Mouse (Mus musculus) megakaryocyte, embryonic 14.5 days (primary cell): ENCODE measurements around the gene Lpar6. TPM values are rescaled to one million over a fixed set of nuclear protein-coding genes. Genes with fewer than 3 reads are reported as not detected.

ENCODE experiments used
- H3K27me3 ChIP-seq: replicated peaks from 2 replicates; pipeline ENCODE3; 2012; ENCODE audit warnings: inconsistent platforms
- H3K36me3 ChIP-seq: replicated peaks from 2 replicates; pipeline ENCODE3; 2012; ENCODE audit warnings: low read length, inconsistent platforms, mixed read lengths
- H3K4me1 ChIP-seq: 2 replicates; pipeline ENCODE4 v1.6.1; 2012; ENCODE audit warnings: inconsistent platforms
- H3K4me3 ChIP-seq: replicated peaks from 2 replicates; pipeline ENCODE3; 2012; ENCODE audit warnings: moderate library complexity, mild to moderate bottlenecking, inconsistent platforms
- H3K9me3 ChIP-seq: 2 replicates; pipeline ENCODE4 v1.6.1; 2012; ENCODE audit warnings: inconsistent platforms
- FLI1 ChIP-seq: IDR thresholded peaks from 2 replicates; pipeline ENCODE4 v1.6.1; 2012; ENCODE audit warnings: low read length, inconsistent platforms, mixed read lengths
- GATA1 ChIP-seq: IDR thresholded peaks from 3 replicates; pipeline ENCODE4 v1.6.1; 2012; ENCODE audit warnings: mixed read lengths, low read length, inconsistent platforms, borderline replicate concordance
- polyA plus RNA-seq: library from polyadenylated mRNA; stranded (reverse); fragments of >175 nt; gene quantifications from 2 replicates; pipeline ENCODE4 v1.2.3, GENCODE M21; 2012; ENCODE audit warnings: low replicate concordance; ENCODE audit not compliant: insufficient read depth

Lpar6 gene
- polyA plus RNA-seq, 1 experiment = 0.41 TPM

DNA sequence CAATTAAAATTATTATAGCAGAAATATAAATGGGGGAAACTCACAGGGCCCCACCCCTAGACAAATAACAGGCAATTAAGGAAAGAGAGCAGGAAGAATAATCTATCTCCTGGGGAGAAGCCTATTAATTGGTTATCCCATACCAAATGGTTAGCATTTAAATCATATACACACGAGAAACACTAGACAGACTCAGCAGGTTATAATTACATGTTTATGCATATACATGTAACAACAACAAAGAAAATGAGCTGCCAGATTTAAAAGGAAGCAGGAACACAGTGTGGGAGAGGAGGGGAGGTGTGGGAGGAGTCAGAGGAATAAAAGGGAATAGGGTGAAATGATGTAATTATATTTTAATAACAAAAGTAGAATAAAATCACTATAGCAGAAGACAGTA is 54.7 kb downstream of the Lpar6 start:
- H3K9me3 ChIP-seq = no peaks in the 10 kb centered on the region
- no peak overlapping the region for H3K4me3 ChIP-seq
- peaks cover 95% of the 10 kb centered on the region for H3K36me3 ChIP-seq
- H3K4me1 ChIP-seq = peaks cover 37% of the 10 kb centered on the region
- TF ChIP-seq GATA1 = no peak
- no peak for TF ChIP-seq FLI1
- H3K27me3 ChIP-seq = no peaks in the 10 kb centered on the region

Other genes with a start within 250 kb of the Lpar6 start
- gene Cysltr2, start 188.8 kb upstream of the Lpar6 start, polyA plus RNA-seq = 23.0 and 25.2 TPM in 2 replicates
- gene Rcbtb2, start 114.9 kb upstream of the Lpar6 start, polyA plus RNA-seq = 12.2 and 27.1 TPM in 2 replicates
- 3.0 and 6.4 TPM in 2 replicates for gene Rb1, start 87.9 kb downstream of the Lpar6 start, polyA plus RNA-seq
- 493 and 564 TPM in 2 replicates for gene Itm2b, start 147.4 kb downstream of the Lpar6 start, polyA plus RNA-seq